Mouse (Mus musculus): ENCODE measurements around the gene Ttc33. TPM values are rescaled to one million over a fixed set of nuclear protein-coding genes. Genes with fewer than 3 reads are reported as not detected.

The Ttc33 gene
- polyA plus RNA-seq (2015; fragmentation: Nextera tagmentation; extraction: Ambion mirVana): 52.5 and 54.3 TPM in 2 replicates

DNA sequence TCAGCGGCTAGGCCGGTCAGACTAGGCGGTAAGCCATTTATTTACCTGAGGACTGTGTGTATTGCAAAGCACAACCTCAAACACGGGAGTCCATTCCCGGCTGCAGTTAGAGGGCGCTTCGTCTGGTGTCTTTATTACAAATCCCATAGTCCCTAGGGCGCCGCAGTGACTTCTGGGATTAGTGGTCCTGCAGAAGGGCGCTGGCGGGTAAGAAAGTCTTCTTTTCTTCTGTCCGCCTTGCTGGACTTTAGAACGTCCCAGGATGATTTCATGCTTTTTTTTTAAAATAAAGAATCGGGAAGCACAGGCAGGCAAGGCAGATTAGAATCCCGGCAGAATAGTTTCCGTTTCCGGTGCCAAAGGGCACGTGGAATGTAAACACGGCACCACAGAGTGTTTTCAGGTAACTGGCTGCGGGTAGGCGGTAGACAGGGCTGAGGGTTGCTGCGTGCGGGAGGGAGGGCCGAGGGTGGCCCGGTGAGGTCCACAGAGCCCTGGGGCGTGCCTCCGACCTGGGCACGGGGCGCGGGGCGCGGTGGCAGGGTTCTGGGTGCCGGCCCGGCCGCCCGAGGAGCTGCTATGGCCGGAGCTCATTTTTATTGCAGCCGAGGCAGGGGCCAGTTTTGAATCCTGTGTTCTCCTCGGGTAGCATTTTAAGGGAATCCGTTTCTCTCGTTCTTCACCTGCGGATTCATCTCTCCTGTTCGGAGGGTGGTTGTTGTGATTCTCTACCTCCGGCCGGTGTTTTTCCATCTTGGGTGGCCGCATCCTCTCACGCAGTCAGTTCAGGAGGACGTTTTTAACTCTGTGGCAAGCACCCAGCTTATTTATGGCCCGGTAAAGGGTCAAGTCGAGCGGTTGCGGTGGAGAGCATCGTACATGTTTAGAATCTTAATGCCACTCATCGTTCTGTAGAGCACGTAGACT is at the start of gene Ttc33:
Gene Ttc33 (plus strand): TSS at position 160 of the 927 bp plus-strand sequence.
- WGBS: under 1% methylated on average over 48 of the region's 55 CpGs
- Histone ChIP-seq H3K4me2 (ENCODE audit: low read length) (peak within 1 kb of the TSS; percentile 79), H3K27ac (ENCODE audit: low read depth, low read length) (peak within 1 kb of the TSS; percentile 86), H3K4me1 (ENCODE audit: control insufficient read depth, insufficient read depth, low read depth, low read length) (peaks cover 19% of the 10 kb centered on the region), H3K36me3 (ENCODE audit: control insufficient read depth, insufficient read depth, low read length) (peaks cover 3% of the 10 kb centered on the region; the same call in 1 of the 2 replicates), H3K27me3 (replicated peaks; ENCODE audit: control insufficient read depth, insufficient read depth, low read length) (no peaks in the 10 kb centered on the region), H3K9ac (ENCODE audit: low read depth, low read length) (peak within 1 kb of the TSS; percentile 86), H3K9me3 (ENCODE audit: control insufficient read depth, low read length) (no peaks in the 10 kb centered on the region), H3K4me3 (ENCODE audit: low read length) (peak within 1 kb of the TSS; percentile 98)
- peak; percentile 93 for ATAC-seq

DNA sequence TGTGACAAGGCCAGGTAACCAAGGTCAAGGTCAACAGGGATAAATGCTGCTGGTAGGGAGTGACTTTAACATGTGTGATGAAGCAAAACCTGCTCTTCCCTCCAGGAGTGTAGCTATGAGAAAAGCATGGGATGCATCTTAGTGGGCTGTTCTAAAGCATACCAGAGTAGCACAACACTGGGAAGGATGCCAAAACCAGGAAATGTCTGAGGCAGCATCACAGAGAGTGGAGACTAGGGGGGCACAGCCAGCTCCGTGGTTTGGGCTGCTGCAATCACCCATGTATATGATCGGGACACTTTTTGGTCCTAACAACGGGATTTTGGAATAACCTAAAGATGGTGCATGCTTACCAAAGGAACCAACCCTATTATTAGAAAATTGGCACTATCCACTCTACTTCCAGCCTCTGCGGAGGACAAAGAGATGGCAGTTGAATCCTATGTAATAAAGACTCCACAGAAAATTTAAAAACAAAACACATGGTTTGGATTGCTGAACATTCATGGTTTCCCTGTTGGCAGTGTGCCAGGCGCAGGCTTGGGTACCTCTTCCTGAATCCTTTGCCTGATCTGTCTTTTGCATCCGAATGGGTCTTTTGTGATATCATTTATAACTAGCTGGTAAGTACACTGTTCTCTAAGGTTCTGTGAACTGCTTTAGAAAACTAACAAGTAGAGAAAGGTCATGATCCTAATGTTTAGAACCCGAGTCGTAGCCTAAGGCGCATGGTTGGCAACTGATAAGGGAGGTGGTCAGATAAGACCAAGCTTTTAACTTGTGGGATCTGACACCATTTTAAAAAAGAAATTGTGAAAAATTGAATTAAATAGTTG is 47.1 kb upstream of the Ttc33 start:
- WGBS: 70% methylated on average over 9 of the region's 9 CpGs
- Histone ChIP-seq H3K27me3 (replicated peaks; ENCODE audit: control insufficient read depth, insufficient read depth, low read length) (no peaks in the 10 kb centered on the region), H3K27ac (ENCODE audit: low read depth, low read length) (no peak overlapping the region), H3K36me3 (ENCODE audit: control insufficient read depth, insufficient read depth, low read length) (no peaks in the 10 kb centered on the region), H3K4me2 (ENCODE audit: low read length) (no peak overlapping the region), H3K4me1 (ENCODE audit: control insufficient read depth, insufficient read depth, low read depth, low read length) (no peaks in the 10 kb centered on the region), H3K9ac (ENCODE audit: low read depth, low read length) (no peak overlapping the region), H3K9me3 (ENCODE audit: control insufficient read depth, low read length) (no peaks in the 10 kb centered on the region), H3K4me3 (ENCODE audit: low read length) (no peak overlapping the region)
- 0 out of 2 replicates have a peak, but pooled peaks have one; percentile 44 for ATAC-seq

DNA sequence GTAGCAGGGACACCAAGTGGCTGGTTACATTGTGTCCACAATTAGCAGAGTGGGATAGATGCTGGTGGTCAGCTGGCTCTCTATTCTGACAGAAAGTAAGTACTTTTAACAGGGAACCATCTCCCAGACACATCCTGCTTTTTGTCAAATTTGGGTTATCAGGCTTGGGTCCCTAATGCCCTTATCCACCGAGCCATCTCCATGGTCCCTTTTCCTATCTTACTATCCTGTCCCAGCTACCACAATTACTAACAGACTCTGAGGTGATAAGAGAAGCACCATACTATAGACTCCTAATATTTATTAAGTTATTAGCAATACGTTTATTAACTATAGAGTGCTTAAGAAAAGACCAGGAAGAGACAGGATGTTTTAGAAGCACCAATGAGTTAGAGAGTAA is 46.0 kb upstream of the Ttc33 start:
- WGBS: 87% methylated on average over 2 of the region's 2 CpGs
- Histone ChIP-seq H3K4me3 (ENCODE audit: low read length) (no peak overlapping the region), H3K36me3 (ENCODE audit: control insufficient read depth, insufficient read depth, low read length) (no peaks in the 10 kb centered on the region)

DNA sequence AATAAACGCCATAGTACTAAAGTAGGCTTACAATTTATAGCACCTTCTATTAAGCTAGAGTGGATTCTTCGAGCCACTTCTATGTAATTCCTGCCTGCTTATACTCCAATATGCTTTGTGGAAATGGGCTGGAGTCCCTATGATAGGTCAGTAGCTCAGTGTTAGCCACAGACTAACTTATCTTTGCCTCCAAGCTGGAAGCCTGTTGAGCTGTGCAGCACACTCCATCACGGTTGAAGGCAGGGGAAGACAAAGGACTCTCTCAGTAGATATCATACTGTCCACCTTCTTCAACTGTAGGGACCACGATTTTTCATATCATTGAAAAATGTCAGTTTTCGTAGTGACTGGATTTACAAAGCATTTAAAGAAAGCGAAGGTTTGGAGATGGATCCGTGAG is 45.5 kb upstream of the Ttc33 start:
- Histone ChIP-seq H3K9me3 (ENCODE audit: control insufficient read depth, low read length) (no peaks in the 10 kb centered on the region), H3K27ac (ENCODE audit: low read depth, low read length) (no peak overlapping the region), H3K4me1 (ENCODE audit: control insufficient read depth, insufficient read depth, low read depth, low read length) (peaks cover 5% of the 10 kb centered on the region), H3K36me3 (ENCODE audit: control insufficient read depth, insufficient read depth, low read length) (no peaks in the 10 kb centered on the region), H3K4me2 (ENCODE audit: low read length) (no peak overlapping the region), H3K9ac (ENCODE audit: low read depth, low read length) (no peak overlapping the region), H3K27me3 (replicated peaks; ENCODE audit: control insufficient read depth, insufficient read depth, low read length) (no peaks in the 10 kb centered on the region), H3K4me3 (ENCODE audit: low read length) (no peak overlapping the region)
- no peak for ATAC-seq
- WGBS: 90% methylated on average over 7 of the region's 7 CpGs

More for the DNA sequence above, 46.0 kb upstream of the Ttc33 start:
- ATAC-seq: no peak
- no peaks in the 10 kb centered on the region for H3K27me3 ChIP-seq (replicated peaks; ENCODE audit: control insufficient read depth, insufficient read depth, low read length)
- H3K4me2 ChIP-seq (ENCODE audit: low read length): no peak overlapping the region
- no peak overlapping the region for H3K9ac ChIP-seq (ENCODE audit: low read depth, low read length)
- H3K4me1 ChIP-seq (ENCODE audit: control insufficient read depth, insufficient read depth, low read depth, low read length): peaks cover under 1% of the 10 kb centered on the region; the same call in 1 of the 2 replicates
- no peak overlapping the region for H3K27ac ChIP-seq (ENCODE audit: low read depth, low read length)
- H3K9me3 ChIP-seq (ENCODE audit: control insufficient read depth, low read length): no peaks in the 10 kb centered on the region

DNA sequence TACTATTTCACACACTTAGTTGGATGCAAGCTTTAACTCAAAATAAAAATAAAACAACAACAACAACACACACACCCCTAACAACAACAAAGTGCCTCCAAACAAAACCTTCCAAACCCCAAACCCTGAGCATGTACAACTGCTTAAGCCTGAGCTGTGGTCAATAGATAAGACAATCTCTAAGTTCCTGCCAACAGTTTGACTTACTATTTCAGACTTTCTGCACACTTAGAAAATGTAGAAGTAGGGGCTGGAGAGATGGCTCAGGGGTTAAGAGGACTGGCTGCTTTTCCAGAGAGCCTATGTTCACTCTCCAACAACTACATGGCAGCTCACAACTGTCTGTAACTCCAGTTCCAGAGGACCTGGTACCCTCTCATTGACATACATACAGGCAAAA is 45.0 kb upstream of the Ttc33 start:
- Histone ChIP-seq H3K4me3 (ENCODE audit: low read length) (no peak overlapping the region), H3K4me2 (ENCODE audit: low read length) (no peak overlapping the region), H3K9ac (ENCODE audit: low read depth, low read length) (no peak overlapping the region), H3K27ac (ENCODE audit: low read depth, low read length) (no peak overlapping the region), H3K36me3 (ENCODE audit: control insufficient read depth, insufficient read depth, low read length) (no peaks in the 10 kb centered on the region), H3K9me3 (ENCODE audit: control insufficient read depth, low read length) (no peaks in the 10 kb centered on the region), H3K4me1 (ENCODE audit: control insufficient read depth, insufficient read depth, low read depth, low read length) (peaks cover 10% of the 10 kb centered on the region), H3K27me3 (replicated peaks; ENCODE audit: control insufficient read depth, insufficient read depth, low read length) (no peaks in the 10 kb centered on the region)
- no peak for ATAC-seq

DNA sequence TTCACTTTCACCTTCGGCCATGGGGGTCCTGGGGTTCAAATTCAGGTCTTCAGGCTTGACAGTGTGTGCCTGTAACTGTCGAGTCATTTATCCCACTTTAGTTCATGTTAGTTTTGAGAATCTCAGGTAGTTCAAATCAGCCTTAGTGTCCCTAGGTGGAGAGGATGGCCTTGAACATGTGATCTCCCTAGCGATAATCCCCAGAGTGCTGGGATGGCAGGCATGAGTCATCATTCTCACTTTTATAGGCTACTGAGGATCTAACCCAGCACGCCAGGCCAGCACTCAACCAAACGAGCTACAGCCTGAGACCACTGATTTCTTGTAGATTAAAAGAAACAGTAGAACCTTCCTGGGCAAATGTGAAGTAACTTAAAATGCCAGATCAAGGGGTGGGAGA is 43.3 kb upstream of the Ttc33 start:
- Histone ChIP-seq H3K27me3 (replicated peaks; ENCODE audit: control insufficient read depth, insufficient read depth, low read length) (no peaks in the 10 kb centered on the region), H3K9ac (ENCODE audit: low read depth, low read length) (no peak overlapping the region), H3K9me3 (ENCODE audit: control insufficient read depth, low read length) (no peaks in the 10 kb centered on the region), H3K27ac (ENCODE audit: low read depth, low read length) (no peak overlapping the region), H3K36me3 (ENCODE audit: control insufficient read depth, insufficient read depth, low read length) (no peaks in the 10 kb centered on the region), H3K4me1 (ENCODE audit: control insufficient read depth, insufficient read depth, low read depth, low read length) (peaks cover 12% of the 10 kb centered on the region), H3K4me3 (ENCODE audit: low read length) (no peak overlapping the region), H3K4me2 (ENCODE audit: low read length) (no peak overlapping the region)
- WGBS: 70% methylated on average over 5 of the region's 5 CpGs
- no peak for ATAC-seq

DNA sequence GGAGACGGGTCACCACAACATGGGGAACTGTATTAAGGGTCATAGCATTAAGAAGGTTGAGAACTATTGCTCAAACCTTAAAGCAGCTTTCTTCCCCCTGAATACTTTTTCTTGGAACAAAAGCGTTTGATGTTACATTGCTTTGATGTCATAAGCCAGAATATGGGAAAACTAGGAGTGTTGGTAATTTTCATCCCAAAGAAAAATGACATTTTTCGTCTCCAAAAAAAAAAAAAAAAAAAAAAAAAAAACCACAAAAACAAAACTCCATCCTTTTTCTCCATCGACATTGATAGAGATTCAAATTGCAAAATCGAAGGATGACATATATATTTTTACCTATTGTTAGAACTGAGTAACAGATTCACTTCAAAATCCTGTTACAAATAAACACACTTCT is 42.6 kb upstream of the Ttc33 start:
- Histone ChIP-seq H3K27ac (ENCODE audit: low read depth, low read length) (no peak overlapping the region), H3K9ac (ENCODE audit: low read depth, low read length) (no peak overlapping the region), H3K4me3 (ENCODE audit: low read length) (no peak overlapping the region), H3K36me3 (ENCODE audit: control insufficient read depth, insufficient read depth, low read length) (no peaks in the 10 kb centered on the region), H3K4me1 (ENCODE audit: control insufficient read depth, insufficient read depth, low read depth, low read length) (peaks cover 12% of the 10 kb centered on the region), H3K9me3 (ENCODE audit: control insufficient read depth, low read length) (no peaks in the 10 kb centered on the region), H3K27me3 (replicated peaks; ENCODE audit: control insufficient read depth, insufficient read depth, low read length) (no peaks in the 10 kb centered on the region), H3K4me2 (ENCODE audit: low read length) (no peak overlapping the region)
- ATAC-seq: no peak
- WGBS: 71% methylated on average over 5 of the region's 5 CpGs

DNA sequence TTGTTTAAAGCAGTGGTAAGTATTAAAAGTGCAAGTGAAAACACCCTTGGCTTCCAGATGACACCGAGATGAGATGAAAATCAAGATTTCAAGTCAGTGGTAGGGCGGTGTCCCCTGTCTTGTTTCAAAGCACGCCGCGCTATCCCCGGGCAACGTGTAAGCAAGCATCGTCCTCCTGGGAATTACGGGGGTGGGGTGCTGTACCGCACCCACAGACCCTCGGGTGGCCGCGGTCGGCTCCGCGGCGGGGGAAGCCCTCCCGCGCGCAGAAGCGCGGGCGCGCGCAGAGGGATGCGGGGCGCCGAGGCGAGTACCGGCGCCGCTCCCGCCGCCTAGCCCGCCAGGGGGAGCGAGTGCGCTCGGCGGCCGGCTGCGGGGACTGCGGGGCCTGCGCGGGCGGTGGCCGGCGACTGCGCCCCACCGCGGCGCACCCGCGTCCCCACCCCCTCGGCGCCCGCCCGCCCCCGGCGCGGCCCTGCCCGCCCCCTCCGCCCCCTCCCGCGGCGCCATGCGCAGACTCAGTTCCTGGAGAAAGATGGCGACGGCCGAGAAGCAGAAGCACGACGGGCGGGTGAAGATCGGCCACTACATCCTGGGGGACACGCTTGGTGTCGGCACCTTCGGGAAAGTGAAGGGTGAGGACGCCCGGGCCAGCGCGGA is 41.8 kb upstream of the Ttc33 start, which contains the start of gene Prkaa1:
Gene Prkaa1 (plus strand): TSS at position 501 of the 660 bp plus-strand sequence.
- Histone ChIP-seq H3K27ac (ENCODE audit: low read depth, low read length) (peak within 1 kb of the TSS; percentile 89), H3K4me3 (ENCODE audit: low read length) (peak within 1 kb of the TSS; percentile 93), H3K9me3 (ENCODE audit: control insufficient read depth, low read length) (no peaks in the 10 kb centered on the region), H3K36me3 (ENCODE audit: control insufficient read depth, insufficient read depth, low read length) (no peaks in the 10 kb centered on the region), H3K4me1 (ENCODE audit: control insufficient read depth, insufficient read depth, low read depth, low read length) (peaks cover 12% of the 10 kb centered on the region), H3K4me2 (ENCODE audit: low read length) (peak within 1 kb of the TSS; percentile 82), H3K27me3 (replicated peaks; ENCODE audit: control insufficient read depth, insufficient read depth, low read length) (no peaks in the 10 kb centered on the region), H3K9ac (ENCODE audit: low read depth, low read length) (peak within 1 kb of the TSS; percentile 87)
- under 1% methylated on average over 47 of the region's 80 CpGs for WGBS
- ATAC-seq: peak; percentile 94

All from hindbrain, embryonic 16.5 days (tissue).